Mouse (Mus musculus): ENCODE data around the gene Fam90a1a.

GRCm38 (mm10) chr8:22006423-22006822, 47.9 kb downstream of the Fam90a1a start:
- TF ChIP-seq POLR2A (IDR thresholded peaks at IDR 0.05; ENCODE audit: control insufficient read depth in 1 of 2, insufficient read depth in 1 of 2, low read depth in 1 of 2, low read length in 2 of 2, poor library complexity in 1 of 2) (no peak), UBTF (IDR thresholded peaks at IDR 0.05; ENCODE audit: borderline replicate concordance, insufficient read depth, low read depth, low read length) (no peak), BHLHE40 (IDR thresholded peaks at IDR 0.05; ENCODE audit: borderline replicate concordance, low read depth, low read length) (no peak), CTCF (IDR thresholded peaks at IDR 0.05 in 2 of 3, conservative IDR thresholded peaks at IDR 0.05 in 1 of 3; ENCODE audit: control insufficient read depth in 1 of 3, insufficient read depth in 1 of 3, low read depth in 2 of 3, low read length in 3 of 3, poor library complexity in 1 of 3, severe bottlenecking in 1 of 3) (no peak)
